Mouse (Mus musculus) large intestine, adult 2 months (tissue): ENCODE measurements around the gene Ccdc171. TPM values are rescaled to one million over a fixed set of nuclear protein-coding genes. Genes with fewer than 3 reads are reported as not detected.

ENCODE experiments used
- DNase-seq: peaks from one replicate; pipeline ENCODE4 v3.0.0-alpha.2; 2012; ENCODE audit warnings: low read depth, low spot score
- WGBS: fragments of 180-500 bp; shearing (Covaris S2); methylation state at CpG from one replicate; pipeline ENCODE4 v1.1.7; 2018; 5-methylcytosine and 5-hydroxymethylcytosine counted together
- polyA plus RNA-seq: library from polyadenylated mRNA; depleted of rRNA; stranded (reverse); fragments of >200 nt; gene quantifications from 2 replicates; pipeline ENCODE4 v1.2.3, GENCODE M21; 2012

Gene Ccdc171
- polyA plus RNA-seq, 1 experiment, result 0.19 TPM

DNA sequence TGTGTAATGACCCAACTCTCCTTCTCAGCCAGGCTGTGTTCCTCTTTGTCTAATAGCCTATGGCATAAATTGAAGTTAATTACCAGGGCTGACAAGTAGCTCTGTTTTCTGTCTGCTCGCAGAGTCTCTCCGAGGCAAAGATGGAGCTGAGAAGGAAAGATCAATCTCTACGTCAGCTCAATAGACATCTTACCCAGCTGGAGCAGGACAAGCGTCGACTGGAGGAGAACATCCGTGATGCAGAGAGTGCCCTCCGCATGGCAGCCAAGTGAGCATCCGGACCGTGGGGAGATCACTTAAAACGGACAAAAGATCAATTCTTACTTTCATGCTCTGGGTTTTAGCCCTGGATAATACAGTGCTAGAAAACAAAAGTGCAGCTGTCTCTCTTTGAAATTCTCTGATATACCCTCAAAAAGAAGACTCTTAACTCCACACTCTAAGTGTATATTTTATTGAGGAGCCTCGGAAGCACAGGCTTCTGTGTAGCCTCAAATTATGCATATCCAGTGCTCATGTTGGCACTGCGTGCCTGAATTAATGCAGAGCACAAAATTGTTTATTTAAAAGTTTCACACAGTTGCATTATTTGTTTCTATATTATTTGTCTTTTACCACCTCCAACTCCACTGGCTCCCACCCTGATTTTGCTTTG, 217.6 kb downstream of the Ccdc171 start:
- 73% methylated on average over 12 of the region's 12 CpGs for WGBS
- no peak for DNase-seq

DNA sequence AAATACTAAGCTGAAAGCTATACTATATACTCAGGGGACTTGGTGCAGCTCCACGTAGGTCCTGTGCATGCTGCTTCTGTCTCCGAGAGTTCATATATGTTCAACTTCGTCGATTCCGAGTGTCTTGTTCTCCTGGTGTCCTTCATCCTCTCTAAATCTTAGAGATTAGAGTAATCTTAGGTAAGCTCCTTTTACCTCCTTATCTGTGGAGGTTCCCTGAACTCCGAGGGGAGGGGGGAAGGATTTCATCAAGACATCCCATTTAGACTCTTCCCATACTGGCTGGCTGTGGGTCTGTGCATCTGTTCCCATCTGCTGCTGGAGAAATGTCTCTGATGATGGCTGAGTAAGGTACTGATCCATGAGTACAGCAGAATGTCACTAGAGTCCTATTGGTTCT, 249.8 kb downstream of the Ccdc171 start:
- DNase-seq, result no peak
- 96% methylated on average over 6 of the region's 6 CpGs for WGBS

DNA sequence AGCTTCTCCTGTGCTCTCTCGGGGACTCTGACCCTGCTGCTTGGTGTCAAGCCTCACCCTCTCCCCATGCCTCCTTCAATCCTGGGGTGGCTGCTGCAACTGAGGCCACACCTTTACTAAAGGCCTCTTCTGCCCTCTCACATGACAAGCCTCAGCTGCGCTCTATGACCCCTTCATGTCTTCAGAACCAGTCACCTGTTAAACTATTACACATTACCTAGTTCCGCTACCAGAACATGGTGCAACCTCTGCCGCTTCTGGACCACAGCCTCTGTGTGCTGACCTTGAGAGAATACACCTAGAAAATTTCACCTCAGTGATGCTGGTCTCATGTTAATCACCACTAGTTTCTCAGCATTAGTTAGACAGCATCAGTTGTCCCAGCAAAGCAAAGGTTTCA, 254.7 kb downstream of the Ccdc171 start:
- no peak for DNase-seq
- WGBS, result 92% methylated on average over 4 of the region's 4 CpGs

DNA sequence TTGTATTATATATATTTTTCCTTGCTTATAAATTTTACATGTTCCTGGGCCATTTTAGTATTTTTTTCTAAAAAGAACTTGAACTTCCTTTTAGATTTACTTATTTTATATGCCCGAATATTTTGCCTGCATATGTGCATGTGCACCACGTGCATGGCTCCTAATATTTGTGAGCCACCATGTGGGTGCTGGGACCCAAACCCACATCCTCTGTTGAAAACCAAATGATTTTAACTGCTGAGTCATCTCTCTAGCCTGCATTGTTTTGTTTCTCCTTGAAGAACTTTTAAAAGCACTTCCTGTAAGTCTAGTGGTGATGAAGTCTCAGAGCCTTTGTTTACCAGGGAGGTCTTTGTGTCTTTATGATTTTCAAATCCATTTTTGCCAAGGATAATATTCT, 259.8 kb downstream of the Ccdc171 start:
- DNase-seq, result no peak
- 85% methylated on average over 2 of the region's 2 CpGs for WGBS

DNA sequence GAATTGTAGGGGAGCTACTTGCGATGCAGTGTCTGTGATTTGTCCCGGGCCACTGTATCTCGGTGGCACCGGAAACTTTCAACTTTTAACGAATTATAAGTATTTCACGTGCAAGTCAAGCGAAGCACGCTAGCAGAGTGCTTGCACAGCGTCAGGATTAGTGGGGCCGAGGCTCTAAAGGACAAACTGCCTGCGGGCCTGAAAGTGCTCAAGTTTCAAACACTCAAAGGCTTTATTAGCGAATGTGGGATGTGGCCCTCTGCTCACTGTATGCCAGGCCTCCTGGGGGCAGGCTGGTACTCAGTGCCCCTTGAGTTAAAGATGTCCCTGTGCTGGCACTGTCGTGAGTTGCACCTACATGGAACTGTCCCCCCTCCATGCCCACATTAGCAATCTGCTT, 266.5 kb downstream of the Ccdc171 start:
- 65% methylated on average over 13 of the region's 13 CpGs for WGBS
- no peak for DNase-seq

DNA sequence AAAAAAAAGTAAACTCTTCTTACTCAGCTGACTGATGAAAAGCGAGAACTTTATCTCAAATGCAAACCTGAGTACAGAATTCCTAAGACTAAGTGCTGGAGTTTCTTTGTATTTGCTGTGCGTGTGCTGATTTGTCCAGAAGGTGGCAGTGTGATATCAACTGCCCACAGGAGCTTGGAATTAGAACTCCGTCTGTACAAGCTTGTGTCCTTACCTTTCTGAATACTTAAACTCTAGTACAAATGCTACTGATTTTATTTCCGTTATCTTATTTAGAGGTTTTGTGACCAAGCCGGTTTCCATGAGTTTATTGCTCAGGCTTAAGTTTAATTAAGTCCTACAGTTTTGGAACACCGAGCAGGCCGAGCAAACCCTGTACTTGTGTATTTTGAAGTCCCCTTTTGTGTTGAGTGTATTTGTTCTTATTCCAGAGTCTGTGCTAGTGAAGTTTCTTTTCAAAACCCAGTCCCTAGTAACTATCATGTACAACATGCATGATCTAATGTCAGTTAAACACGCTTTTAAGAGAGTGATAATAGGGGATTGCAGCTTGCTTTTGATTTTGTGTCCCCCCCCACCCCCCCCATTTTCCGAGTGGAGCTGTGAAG, 269.1 kb downstream of the Ccdc171 start:
- DNase-seq, result no peak
- 37% methylated on average over 9 of the region's 9 CpGs for WGBS

DNA sequence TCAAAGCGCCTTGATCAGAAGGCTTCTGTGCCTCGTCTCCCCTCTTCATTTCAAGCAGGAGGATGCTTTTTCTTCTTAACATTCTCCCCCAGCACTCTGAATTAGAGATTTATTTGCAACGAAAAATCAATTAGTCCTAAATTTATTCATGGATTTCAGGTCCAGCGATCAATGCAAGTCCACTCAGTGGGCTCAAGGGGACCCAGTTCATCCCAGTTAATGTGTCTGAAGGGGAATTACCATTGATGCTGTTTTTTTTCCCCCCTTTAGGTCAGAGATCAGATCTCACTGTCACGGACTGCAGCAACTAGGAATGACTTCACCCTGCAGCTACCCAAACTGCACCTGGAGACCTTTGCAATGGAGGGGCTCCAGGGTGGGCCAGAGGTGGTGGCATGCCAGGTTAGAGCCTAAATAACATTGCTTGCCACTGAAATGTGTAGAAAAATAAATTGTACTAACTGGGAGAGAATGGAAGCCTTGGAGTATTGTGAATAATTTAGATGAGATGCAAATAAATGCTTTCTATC, 269.6 kb downstream of the Ccdc171 start:
- no peak for DNase-seq
- WGBS, result 78% methylated on average over 5 of the region's 5 CpGs

DNA sequence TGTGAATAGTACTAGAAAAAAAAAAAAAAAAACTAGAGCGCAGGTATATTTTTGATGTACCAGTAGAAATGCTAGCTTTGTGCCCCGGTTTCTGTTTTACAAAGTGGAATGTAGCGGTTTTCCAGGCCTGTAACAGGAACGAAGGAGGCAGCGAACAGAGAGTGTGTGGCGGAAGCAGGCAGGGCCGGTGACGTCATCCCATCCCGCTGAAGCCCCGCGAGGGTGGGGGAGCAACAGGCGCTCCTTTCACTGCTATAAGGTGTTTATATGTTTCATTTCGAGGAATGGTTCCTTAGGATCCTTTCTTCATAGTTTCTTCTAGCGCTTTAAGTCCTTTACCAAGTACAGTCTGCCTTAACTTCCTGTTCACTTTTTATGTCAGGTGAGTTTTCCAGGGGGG, 272.6 kb downstream of the Ccdc171 start:
- DNase-seq, result no peak
- WGBS, result 84% methylated on average over 14 of the region's 14 CpGs

DNA sequence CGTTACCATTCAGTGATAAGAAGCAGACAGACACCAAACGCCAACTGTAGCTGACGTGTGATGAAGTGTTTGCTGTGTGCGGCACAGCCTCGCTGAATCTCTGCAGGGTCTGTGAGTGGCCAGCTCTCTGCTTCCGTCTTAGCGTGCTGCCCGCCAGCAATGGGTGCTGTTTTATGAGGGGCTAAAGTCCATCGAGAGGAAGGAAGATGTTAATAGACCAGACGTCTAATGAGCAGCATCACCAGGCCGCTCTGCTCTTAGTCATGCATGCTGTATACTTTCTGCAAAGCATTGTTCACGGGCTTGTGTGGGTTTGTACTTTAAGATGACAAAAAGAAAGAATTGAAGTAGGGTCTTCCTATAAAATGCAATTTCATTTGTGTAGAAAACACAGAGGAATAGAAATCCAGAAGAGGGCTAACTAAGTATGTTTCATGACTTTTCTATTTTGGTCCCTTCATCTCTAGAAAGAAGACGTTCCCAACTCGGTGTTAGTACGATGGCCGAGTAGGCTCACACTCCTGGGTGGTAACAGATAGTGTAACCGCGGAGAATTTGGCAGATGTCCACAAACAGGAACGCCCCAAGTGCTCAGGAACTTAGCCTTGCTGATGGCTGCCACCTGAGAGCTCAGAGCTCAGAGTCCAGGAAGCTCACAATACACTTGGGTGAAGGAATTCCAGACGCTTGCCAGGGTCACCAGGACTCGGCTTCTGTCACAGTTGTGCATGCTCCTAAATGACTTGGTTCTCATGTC, 273.5 kb downstream of the Ccdc171 start:
- WGBS, result 31% methylated on average over 21 of the region's 21 CpGs
- DNase-seq, result no peak

DNA sequence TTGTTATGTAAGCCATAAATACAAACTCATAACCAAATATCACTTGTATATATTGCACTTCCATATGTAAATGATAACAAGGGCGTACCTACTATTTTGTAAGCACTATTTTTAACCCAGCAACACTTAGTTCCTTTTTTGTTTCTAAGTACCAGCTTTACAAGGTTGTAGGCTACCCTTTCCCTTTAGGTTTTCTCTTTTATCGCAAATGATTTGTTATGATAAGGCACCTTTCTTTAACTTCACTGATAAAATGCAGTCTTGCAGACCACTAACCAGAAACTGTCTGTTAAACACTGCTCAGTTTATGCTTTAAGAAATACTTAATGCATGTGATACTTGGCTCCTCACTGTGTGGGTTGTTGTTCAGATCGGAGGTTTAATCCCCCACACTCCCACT, 275.1 kb downstream of the Ccdc171 start:
- DNase-seq, result no peak
- 68% methylated on average over 3 of the region's 3 CpGs for WGBS

DNA sequence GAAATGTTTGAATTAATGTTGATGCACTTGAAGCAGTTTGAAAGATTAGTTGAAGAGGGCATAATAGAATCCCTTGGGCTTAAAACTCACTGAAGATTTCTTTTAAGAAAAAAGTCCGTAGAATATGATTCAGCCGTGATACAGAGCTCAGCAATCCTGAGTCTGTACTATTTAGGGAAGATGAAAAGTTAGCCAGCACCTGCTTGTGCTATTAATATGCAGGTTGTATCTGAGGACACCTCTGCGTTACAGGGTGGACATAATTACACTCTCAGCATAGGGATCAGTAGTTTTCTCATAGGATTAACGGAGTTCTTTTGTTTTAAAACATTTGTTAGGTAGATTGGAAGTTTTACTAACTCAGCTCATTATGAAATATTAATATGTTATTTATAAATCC, 291.6 kb downstream of the Ccdc171 start:
- no peak for DNase-seq
- 90% methylated on average over 4 of the region's 4 CpGs for WGBS

DNA sequence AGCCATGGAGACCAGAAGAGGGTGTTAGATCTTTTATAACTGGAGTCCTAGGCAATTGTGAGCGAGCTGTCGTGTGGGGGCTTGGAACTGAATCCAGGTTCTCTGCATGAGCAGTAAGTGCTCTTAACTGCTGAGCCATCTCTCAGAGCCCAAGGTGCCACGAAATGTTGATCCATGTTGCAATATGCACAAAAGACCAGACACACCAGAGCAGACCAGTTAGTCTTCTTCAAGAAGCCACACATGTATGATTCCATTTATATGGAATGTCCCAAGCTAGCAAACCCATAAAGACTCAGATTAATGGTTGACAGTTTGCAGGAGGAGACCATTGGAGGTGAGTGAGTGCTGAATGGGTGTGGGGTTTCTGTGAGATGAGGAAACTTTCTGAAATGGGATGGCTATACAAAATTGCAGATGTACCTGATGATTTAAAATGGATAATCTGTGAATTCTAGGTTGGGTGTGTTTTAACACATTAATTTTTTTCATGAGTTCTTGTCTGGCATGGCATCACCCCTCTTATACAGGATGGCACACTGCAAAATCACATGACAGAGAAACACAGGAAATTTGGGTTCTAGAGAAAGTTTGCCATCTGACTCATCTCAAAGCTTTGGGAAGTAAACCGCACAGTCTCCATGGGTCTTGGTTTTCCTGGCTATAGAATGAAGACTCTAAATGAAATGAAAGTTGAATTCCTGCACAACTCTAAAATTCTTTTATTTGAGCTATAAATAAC, 304.5 kb downstream of the Ccdc171 start:
- WGBS, result 84% methylated on average over 4 of the region's 4 CpGs
- DNase-seq, result no peak

DNA sequence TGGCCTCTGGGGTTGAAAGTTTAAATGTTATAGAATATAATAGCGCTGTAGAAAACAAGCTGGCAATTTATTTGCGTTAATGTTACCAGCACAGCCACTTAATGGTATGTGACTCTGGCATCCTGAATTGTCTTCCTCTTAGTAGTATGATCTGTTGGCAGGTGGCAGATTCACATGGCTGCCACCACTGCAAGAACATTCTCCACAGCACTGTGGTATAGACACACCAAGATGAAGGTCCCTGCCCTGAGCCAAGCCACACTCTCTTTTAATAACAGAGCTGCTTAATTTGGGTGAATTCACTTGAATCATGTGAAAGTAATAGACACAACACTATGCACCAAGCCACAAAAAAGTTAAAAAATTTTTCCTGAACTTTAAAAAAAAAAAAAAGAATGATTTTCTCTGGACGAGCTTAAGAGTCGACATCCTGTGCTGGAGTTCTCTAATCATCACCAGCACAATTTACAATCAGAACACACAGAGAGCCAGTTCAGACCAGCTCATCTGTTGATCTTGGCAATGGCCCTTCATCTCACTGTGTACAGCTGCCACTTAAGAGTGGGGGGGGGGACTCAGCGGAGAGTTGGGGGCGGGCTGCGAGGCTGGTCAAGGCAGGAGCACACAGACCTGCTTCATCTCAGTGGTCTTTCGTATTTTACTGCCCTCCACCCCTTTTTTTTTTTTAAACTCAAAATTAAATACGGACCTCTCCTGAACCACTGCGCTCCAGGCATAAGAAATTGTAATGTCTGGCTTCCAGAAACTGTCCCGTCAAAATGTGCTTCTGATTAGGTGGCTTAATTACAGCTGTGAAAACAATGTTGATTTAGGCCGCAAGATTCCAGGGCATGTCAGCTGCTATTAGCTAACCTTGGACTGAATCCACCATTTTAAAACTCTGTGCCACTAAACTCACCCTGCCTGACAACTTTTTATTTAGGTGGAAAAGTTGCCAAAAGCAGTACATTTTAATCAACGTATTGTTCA, 305.8 kb downstream of the Ccdc171 start:
- WGBS, result 31% methylated on average over 13 of the region's 13 CpGs
- DNase-seq, result no peak

DNA sequence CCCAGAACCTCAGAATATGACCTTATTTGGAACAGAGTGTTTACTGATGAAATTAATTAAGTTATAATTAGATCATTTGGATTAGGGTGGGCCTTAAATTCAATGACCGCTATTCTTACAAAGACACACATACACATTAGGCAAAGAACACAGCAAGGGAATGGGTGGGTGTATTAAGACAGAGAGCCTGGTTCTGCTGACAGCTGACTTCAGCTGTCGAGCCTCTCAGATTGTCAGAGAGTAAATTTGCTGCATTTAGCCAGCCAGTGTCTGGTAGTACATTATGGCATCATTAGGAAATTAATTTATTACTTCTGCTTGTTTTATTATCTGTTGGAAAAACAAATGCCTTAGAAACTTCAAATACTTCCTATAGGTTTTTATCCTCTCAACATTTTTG, 313.7 kb downstream of the Ccdc171 start:
- no peak for DNase-seq
- WGBS, result 58% methylated on average over 2 of the region's 2 CpGs

DNA sequence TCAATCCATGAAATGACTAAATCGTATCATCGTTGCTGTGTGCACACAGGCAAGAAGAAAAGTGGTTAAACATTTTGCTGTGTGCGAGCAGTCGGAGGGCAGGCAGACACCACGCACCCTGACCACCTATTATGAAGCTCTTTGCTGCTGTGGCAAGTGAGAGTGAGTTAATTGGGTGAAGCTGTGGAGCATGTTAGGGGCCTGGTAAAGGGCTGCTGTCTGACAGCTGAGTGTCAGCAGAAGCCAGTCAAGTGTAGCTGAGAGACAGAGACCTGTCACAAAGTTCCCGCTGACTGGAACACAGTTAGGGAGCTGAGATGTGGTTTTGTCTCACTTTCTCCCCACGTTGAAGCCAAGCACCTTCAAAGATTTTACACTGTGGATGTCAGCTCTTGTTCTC, 321.0 kb downstream of the Ccdc171 start:
- 76% methylated on average over 7 of the region's 7 CpGs for WGBS
- no peak for DNase-seq

DNA sequence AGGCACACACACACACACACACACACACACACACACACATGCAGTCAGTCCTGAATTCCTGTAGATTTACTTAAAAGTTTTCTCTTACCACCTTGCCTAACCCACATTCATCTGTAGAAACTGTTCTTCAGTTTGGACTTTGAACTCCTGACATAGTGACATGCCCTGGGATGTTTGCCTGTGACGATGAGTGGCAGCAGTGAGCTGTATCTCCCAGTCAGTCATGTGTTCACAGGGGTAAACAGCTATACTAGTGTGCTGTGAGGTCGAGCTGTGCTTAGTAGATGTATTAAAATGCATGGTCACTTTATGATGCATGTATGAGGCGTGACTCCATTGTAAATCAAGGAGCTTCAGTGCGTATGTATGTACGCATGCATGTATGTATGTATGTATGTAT, 328.5 kb downstream of the Ccdc171 start:
- 65% methylated on average over 5 of the region's 5 CpGs for WGBS
- no peak for DNase-seq

DNA sequence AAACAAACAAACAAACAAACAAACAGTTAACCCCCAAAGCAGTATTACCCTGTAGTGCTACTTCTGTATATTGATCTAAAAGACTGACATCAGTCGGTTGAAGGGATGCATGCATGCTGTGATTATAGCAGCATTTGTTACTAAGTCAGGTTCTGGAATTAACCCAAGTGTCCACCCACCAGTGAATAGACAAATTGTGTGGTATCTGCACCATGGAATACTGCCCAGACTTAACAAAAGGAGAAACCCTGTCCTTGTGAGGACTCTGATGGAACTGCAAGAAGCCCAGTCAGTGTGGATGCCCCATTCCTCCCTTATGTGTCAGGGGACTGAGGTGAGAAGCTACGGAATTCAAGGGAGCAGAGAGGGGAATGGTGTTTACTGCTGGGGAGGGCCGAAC, 336.4 kb downstream of the Ccdc171 start:
- no peak for DNase-seq
- WGBS, result 64% methylated on average over 3 of the region's 3 CpGs

DNA sequence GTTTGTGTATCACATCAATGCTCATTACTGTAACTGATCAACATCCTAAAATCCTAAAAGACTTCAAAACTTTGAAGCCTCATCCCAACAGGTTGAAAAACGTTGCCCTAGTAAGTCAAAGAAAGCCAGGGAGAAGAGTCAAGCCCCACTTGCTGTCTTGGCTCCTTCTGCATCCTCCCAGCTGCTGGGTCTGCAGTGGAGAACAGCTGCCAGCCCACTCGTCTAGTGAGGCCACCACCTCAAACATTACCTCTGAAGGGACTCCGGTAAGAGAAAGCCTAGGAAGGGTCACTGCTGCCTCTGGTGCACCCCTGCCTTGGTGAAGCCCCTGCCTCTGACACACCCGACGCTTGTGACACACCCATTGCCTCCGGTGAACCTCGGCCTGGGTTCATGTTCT, 336.9 kb downstream of the Ccdc171 start:
- DNase-seq, result no peak
- WGBS, result 59% methylated on average over 7 of the region's 7 CpGs

DNA sequence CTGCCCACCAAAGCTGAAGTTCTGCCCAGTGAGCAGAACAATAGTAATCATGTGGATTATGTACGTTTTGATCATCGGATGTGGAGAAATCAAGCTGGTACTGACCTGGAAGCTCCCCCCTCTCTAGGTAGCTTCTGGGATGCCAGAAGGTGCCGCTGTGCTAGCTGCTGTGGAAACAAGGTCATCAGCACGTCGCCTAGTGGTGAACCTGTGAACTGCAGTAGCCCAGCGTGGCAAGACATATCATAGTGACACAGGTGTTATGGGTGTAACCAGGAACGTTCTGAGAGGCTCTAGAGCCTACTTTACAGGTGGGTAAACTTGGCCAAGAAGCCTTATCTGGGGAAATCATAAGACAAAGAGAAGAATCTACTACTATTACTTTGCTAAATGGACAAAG, 351.3 kb downstream of the Ccdc171 start:
- WGBS, result 56% methylated on average over 7 of the region's 7 CpGs
- no peak for DNase-seq
